Mouse (Mus musculus): ENCODE results near the gene Arhgap18.

Arhgap18 gene

DNA sequence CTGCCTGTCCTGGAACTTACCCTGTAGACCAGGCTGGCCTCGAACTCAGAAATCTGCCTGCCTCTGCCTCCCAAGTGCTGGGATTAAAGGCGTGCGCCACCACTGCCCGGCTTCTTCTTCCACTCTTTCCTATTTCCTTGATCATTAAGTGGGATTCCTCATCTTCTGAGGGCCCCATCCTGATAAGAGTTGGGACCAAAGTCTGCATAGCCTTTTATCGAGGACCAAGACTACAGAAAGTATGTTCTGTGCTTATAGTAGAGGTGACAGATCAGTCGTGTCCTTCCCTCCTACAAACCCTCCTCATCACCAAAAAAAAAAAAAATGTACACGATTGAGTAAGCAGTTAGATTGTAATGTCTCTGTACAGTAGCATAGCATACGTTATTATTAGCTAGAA lies 39.8 kb downstream of the Arhgap18 start:
- H3K9me3 ChIP-seq (ENCODE audit: low read length) = no peaks in the 10 kb centered on the region
- TF ChIP-seq POU5F1 (IDR thresholded peaks at IDR 0.05; ENCODE audit: borderline replicate concordance, low read length) (no peak), CTCF (conservative IDR thresholded peaks at IDR 0.05; ENCODE audit: low read length) (no peak)
- no peaks in the 10 kb centered on the region for H3K36me3 ChIP-seq (ENCODE audit: insufficient read depth, low read length)
- H3K4me1 ChIP-seq (replicated peaks; ENCODE audit: low read depth, low read length) = no peaks in the 10 kb centered on the region
- no peak overlapping the region for H3K4me3 ChIP-seq (replicated peaks; ENCODE audit: low read length)
- H3K27me3 ChIP-seq (ENCODE audit: insufficient read depth, low read length) = no peaks in the 10 kb centered on the region

GRCm38 (mm10) chr10:26796432-26797286 lies 43.4 kb downstream of the Arhgap18 start:
- H3K27me3 ChIP-seq (ENCODE audit: insufficient read depth, low read length) = no peaks in the 10 kb centered on the region
- TF ChIP-seq POU5F1 (IDR thresholded peaks at IDR 0.05; ENCODE audit: borderline replicate concordance, low read length) = no peak
- TF ChIP-seq NANOG (IDR thresholded peaks at IDR 0.05; ENCODE audit: borderline replicate concordance, low read length) = no peak
- TF ChIP-seq CTCF (conservative IDR thresholded peaks at IDR 0.05; ENCODE audit: low read length) = no peak
- H3K9me3 ChIP-seq (ENCODE audit: low read length) = no peaks in the 10 kb centered on the region
- H3K4me3 ChIP-seq (replicated peaks; ENCODE audit: low read length) = no peak overlapping the region
- no peaks in the 10 kb centered on the region for H3K4me1 ChIP-seq (replicated peaks; ENCODE audit: low read depth, low read length)
- H3K36me3 ChIP-seq (ENCODE audit: insufficient read depth, low read length) = no peaks in the 10 kb centered on the region

DNA sequence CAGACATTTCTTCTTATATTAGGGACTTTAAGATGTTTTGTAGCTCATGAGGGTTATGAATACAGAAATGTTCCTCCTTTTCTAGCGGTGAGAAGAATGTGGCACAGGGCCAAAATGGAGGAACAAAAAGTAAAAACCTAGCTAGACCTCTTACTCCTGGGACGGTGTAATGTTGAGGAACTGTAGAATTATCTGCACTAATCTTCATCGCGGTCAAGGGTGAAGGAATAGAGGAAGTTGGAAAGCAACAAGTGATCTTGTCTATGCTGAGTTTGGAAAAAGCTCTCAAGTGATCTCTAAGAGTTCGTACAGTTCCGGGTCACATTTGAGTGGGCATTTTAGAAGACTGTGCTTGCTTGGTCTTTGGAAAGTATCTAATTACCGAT lies 44.1 kb downstream of the Arhgap18 start:
- Histone ChIP-seq H3K4me3 (replicated peaks; ENCODE audit: low read length) (no peak overlapping the region), H3K36me3 (ENCODE audit: insufficient read depth, low read length) (no peaks in the 10 kb centered on the region), H3K4me1 (replicated peaks; ENCODE audit: low read depth, low read length) (no peaks in the 10 kb centered on the region), H3K9me3 (ENCODE audit: low read length) (no peaks in the 10 kb centered on the region), H3K27me3 (ENCODE audit: insufficient read depth, low read length) (no peaks in the 10 kb centered on the region)
- TF ChIP-seq POU5F1 (IDR thresholded peaks at IDR 0.05; ENCODE audit: borderline replicate concordance, low read length) (no peak), CTCF (conservative IDR thresholded peaks at IDR 0.05; ENCODE audit: low read length) (no peak), NANOG (IDR thresholded peaks at IDR 0.05; ENCODE audit: borderline replicate concordance, low read length) (no peak)

- Histone ChIP-seq H3K4me3 (replicated peaks; ENCODE audit: low read length) (no peak overlapping the region), H3K27me3 (ENCODE audit: insufficient read depth, low read length) (no peaks in the 10 kb centered on the region), H3K9me3 (ENCODE audit: low read length) (no peaks in the 10 kb centered on the region), H3K4me1 (replicated peaks; ENCODE audit: low read depth, low read length) (no peaks in the 10 kb centered on the region), H3K36me3 (ENCODE audit: insufficient read depth, low read length) (no peaks in the 10 kb centered on the region)
- TF ChIP-seq POU5F1 (IDR thresholded peaks at IDR 0.05; ENCODE audit: borderline replicate concordance, low read length) (no peak), NANOG (IDR thresholded peaks at IDR 0.05; ENCODE audit: borderline replicate concordance, low read length) (no peak), CTCF (conservative IDR thresholded peaks at IDR 0.05; ENCODE audit: low read length) (no peak)
These were observed 45.7 kb downstream of the Arhgap18 start for GRCm38 (mm10) chr10:26798752-26799411.

GRCm38 (mm10) chr10:26799562-26800051 lies 46.4 kb downstream of the Arhgap18 start:
- TF ChIP-seq NANOG (IDR thresholded peaks at IDR 0.05; ENCODE audit: borderline replicate concordance, low read length) (no peak), POU5F1 (IDR thresholded peaks at IDR 0.05; ENCODE audit: borderline replicate concordance, low read length) (no peak), CTCF (conservative IDR thresholded peaks at IDR 0.05; ENCODE audit: low read length) (no peak)
- Histone ChIP-seq H3K9me3 (ENCODE audit: low read length) (no peaks in the 10 kb centered on the region), H3K4me3 (replicated peaks; ENCODE audit: low read length) (no peak overlapping the region), H3K36me3 (ENCODE audit: insufficient read depth, low read length) (no peaks in the 10 kb centered on the region), H3K27me3 (ENCODE audit: insufficient read depth, low read length) (no peaks in the 10 kb centered on the region), H3K4me1 (replicated peaks; ENCODE audit: low read depth, low read length) (no peaks in the 10 kb centered on the region)

- H3K4me3 ChIP-seq (replicated peaks; ENCODE audit: low read length) = no peak overlapping the region
- H3K27me3 ChIP-seq (ENCODE audit: insufficient read depth, low read length) = no peaks in the 10 kb centered on the region
- no peak for TF ChIP-seq NANOG (IDR thresholded peaks at IDR 0.05; ENCODE audit: borderline replicate concordance, low read length)
- no peak for TF ChIP-seq POU5F1 (IDR thresholded peaks at IDR 0.05; ENCODE audit: borderline replicate concordance, low read length)
- TF ChIP-seq CTCF (conservative IDR thresholded peaks at IDR 0.05; ENCODE audit: low read length) = no peak
- H3K4me1 ChIP-seq (replicated peaks; ENCODE audit: low read depth, low read length) = no peaks in the 10 kb centered on the region
- H3K36me3 ChIP-seq (ENCODE audit: insufficient read depth, low read length) = no peaks in the 10 kb centered on the region
- no peaks in the 10 kb centered on the region for H3K9me3 ChIP-seq (ENCODE audit: low read length)
These were observed 51.2 kb downstream of the Arhgap18 start for GRCm38 (mm10) chr10:26804351-26804983.

DNA sequence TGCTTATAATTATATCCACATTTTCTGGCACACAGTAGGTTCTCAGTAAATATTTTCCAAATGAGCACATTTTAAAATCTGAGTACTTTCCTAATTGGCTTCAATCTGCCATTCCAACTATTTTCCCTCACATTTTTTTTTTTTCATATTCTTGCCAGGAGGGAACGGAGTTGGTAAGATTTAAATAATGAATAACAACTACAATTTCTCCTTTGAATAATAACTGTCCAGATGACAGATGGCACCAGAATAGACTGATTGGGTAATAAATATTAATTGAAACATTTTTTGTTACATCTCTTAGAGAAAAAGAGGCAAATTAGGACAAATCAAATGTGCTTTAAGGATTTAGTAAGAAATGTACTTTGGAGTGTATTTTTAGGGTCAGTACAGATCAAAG lies 51.8 kb downstream of the Arhgap18 start:
- no peaks in the 10 kb centered on the region for H3K4me1 ChIP-seq (replicated peaks; ENCODE audit: low read depth, low read length)
- H3K9me3 ChIP-seq (ENCODE audit: low read length) = no peaks in the 10 kb centered on the region
- H3K36me3 ChIP-seq (ENCODE audit: insufficient read depth, low read length) = no peaks in the 10 kb centered on the region
- H3K27me3 ChIP-seq (ENCODE audit: insufficient read depth, low read length) = no peaks in the 10 kb centered on the region
- H3K4me3 ChIP-seq (replicated peaks; ENCODE audit: low read length) = no peak overlapping the region
- TF ChIP-seq NANOG (IDR thresholded peaks at IDR 0.05; ENCODE audit: borderline replicate concordance, low read length) = no peak
- no peak for TF ChIP-seq CTCF (conservative IDR thresholded peaks at IDR 0.05; ENCODE audit: low read length)
- TF ChIP-seq POU5F1 (IDR thresholded peaks at IDR 0.05; ENCODE audit: borderline replicate concordance, low read length) = no peak

DNA sequence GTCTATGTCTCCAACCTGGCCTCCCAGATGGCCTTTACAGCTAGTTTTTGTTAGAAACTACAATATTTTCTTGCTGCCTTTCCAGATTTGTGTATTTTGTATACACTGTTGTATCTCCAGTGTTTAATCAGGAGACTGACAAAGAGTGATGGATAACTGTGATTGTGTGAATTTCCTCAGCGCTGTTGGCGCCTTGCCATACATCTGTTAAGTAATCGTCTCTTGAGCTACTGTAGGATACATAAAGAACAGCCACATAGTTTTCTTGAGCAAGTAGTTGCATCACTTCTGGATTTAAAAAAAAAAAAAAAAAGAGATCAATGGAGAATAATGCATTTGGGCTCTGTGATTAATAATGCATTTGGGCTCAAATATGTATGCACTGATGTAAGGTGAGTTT lies 52.9 kb downstream of the Arhgap18 start:
- no peaks in the 10 kb centered on the region for H3K27me3 ChIP-seq (ENCODE audit: insufficient read depth, low read length)
- H3K4me3 ChIP-seq (replicated peaks; ENCODE audit: low read length) = no peak overlapping the region
- no peaks in the 10 kb centered on the region for H3K4me1 ChIP-seq (replicated peaks; ENCODE audit: low read depth, low read length)
- TF ChIP-seq NANOG (IDR thresholded peaks at IDR 0.05; ENCODE audit: borderline replicate concordance, low read length) (no peak), CTCF (conservative IDR thresholded peaks at IDR 0.05; ENCODE audit: low read length) (no peak), POU5F1 (IDR thresholded peaks at IDR 0.05; ENCODE audit: borderline replicate concordance, low read length) (no peak)
- H3K9me3 ChIP-seq (ENCODE audit: low read length) = no peaks in the 10 kb centered on the region
- no peaks in the 10 kb centered on the region for H3K36me3 ChIP-seq (ENCODE audit: insufficient read depth, low read length)

Data from E14TG2a.4 (cell line).